Mouse (Mus musculus): ENCODE data around the gene Dpagt1.

The Dpagt1 gene

DNA sequence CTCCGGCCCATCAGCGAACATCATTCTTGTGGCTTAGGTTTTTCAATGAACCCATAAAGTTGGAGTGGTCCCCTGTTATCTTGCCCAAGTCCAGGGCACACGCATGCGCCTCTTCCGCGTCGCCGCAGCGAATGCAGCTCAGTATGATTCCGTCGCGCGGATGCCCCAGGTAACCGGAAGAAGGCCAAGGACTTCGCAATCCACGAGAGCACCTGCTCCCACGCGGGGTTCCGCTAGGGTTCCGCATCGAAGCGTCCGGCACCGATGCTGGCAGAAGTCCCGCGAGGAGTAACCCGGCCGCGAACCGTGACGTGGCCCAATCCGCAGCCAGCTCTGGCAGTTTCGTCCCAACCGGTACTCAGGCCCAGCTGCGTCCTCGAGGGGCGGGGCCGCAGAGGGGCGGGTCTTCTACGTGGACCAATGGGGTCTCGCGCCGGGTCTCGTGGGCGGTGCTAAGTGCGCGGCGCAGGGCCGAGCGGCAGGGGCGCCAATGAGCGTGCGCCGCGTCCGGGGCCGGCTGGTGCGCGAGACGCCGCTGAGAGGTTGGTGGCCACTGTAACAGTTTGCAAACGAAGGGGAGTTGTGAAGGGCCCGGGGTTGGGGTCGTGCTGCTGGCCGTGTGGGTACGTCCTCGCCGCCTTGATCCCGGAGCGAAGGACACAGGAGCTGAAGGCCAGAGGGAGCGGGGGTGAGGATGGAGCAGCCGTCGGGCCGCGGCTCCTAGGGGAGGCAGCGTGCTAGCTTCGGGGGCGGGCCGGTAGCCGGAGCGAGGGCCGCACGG lies 53.4 kb downstream of the Dpagt1 start, which contains the start of gene Hyou1:
TSS of gene Hyou1 (plus strand) at position 437 of the 781 bp plus-strand sequence.
- peak; percentile 97 for DNase-seq (ENCODE audit: low spot score)

GRCm38 (mm10) chr9:44379862-44380261 lies 54.0 kb downstream of the Dpagt1 start:
- no peak for DNase-seq (ENCODE audit: low spot score)

Measured in embryo, embryonic 10.5 days (tissue).